Mouse (Mus musculus) erythroblast, embryonic 14.5 days (primary cell): ENCODE measurements around the gene BC048507.

Source experiments
- GATA1 ChIP-seq: IDR thresholded peaks from 2 replicates; pipeline ENCODE4 v1.6.1; 2012; ENCODE audit warnings: low read length, inconsistent platforms, mixed read lengths
- TAL1 ChIP-seq: IDR thresholded peaks from 3 replicates; pipeline ENCODE4 v1.6.1; 2012; ENCODE audit warnings: low read length, inconsistent platforms, mixed read lengths

DNA sequence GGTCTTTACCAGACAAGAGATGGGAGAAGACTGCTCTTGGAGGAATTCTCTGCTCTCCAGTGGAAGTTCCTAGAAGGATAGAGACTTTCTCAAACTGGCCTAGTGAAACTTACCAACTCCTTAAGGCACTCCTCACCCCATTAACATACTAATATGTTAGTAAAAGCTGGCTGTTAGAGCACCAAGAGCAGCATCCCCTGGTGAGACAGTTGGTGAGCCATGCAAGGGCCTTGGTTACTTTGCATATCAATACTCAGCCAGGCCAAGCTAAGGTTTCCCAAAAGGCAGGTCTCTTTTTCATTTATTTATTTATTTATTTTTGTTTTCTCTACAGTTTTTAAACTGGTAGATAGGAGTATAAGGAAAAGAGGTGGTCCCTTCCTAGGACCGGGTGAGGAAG is 5.8 kb upstream of the BC048507 start:
- TF ChIP-seq TAL1 (no peak), GATA1 (no peak)
